Mouse (Mus musculus): ENCODE data around the gene Adprhl1. TPM values are rescaled to one million over a fixed set of nuclear protein-coding genes. Genes with fewer than 3 reads are reported as not detected.

The Adprhl1 gene
- polyA plus RNA-seq, 1 experiment from 2014 or later = 0.04 TPM

DNA sequence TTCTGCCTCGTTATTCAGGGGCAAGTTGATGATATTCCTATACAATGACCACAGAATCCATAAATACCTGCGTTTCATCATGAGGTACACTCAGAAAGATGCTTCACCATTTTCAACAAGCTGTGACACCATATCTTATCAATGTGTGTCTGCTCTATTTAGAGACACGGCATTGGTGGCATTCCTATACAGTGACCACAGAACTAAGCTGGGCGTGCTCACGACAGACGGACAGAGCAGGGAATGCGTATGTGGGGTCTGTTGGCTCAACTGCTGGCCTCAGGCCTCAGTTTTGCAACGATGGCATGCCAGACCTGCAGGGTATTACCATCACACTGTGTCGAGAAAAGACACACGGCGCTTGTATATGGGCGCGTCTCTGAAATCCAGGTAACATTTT, 1.1 kb downstream of the Adprhl1 start:
- no peaks in the 10 kb centered on the region for H3K79me2 ChIP-seq (ENCODE audit: inconsistent target)
- H3K4me3 ChIP-seq (ENCODE audit: inconsistent target) = no peak overlapping the region
- peaks cover 20% of the 10 kb centered on the region; the same call in 1 of the 2 replicates for H3K36me3 ChIP-seq (ENCODE audit: inconsistent target)
- H3K27ac ChIP-seq = no peak overlapping the region
- WGBS (ENCODE audit: missing documents) = 91% methylated on average over 13 of the region's 13 CpGs

DNA sequence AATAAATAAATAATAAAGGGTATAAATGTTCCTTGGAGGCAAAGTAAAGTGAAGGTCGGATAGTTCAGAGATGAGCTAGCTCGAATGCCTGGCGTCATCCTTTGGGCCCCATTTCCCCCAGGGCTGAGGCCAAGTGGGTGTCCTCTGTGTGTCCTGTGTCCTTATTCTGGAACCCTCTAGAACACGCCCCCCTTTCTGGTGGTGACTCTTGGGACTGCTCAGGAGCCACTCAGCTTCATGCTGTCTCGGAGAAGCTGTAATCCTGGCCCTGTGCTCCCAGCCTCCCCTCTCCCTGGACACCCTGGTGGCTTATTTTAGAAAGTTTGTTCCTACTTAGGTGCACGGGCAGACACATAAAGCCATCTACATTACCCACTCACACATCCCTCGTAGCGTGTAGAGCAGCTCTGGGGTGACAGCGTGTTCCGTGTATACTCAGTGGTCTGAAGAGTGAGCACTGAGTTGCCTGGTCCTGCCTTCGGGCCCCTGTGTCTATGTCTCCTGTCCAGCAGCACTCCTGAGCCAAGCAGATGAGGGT, 9.6 kb downstream of the Adprhl1 start:
- H3K79me2 ChIP-seq (ENCODE audit: inconsistent target) = no peaks in the 10 kb centered on the region
- H3K27ac ChIP-seq = no peak overlapping the region
- no peak overlapping the region for H3K4me3 ChIP-seq (ENCODE audit: inconsistent target)
- H3K36me3 ChIP-seq (ENCODE audit: inconsistent target) = no peaks in the 10 kb centered on the region
- 91% methylated on average over 11 of the region's 11 CpGs for WGBS (ENCODE audit: missing documents)

DNA sequence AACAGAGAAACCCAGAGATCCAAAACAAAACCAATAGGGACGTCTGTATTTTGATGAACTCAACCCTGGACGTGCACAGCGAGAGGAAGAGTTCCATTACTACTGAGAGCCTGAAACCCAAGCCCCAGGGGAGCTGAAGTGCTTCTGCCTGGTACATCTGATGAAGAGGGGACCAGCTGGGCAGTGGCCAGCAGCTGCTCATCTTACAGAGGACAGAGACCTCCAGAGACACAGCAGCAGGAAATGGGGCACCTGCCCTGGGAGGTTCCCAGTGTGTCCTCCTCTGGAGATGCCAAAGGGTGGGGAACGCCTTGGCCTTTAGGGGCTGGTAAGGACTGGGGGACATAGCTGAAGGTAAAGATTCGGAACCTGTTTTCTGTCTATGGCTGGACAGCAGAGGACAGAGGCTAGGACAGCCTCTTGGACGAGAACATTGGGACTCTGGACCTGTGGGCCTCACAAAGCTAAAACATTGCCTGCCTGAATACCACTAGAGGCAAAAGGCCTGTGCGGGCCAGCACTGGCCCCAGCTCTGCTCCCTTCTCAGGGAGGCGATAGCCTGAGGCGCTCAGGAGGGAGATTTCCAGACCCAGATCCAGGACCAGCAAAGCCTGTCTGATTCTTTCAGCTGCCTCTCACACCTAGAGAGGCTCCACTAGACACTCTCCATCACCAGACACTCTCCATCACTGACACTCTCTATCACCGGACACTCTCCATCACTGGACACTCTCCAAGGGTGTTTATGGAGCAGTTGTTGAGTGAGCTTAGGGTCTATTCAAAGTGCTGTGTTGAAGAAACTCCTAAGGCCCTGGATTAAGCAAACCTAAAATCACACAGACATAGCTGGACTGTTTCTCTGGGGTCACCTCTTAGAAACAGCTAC, 10.7 kb downstream of the Adprhl1 start:
- Histone ChIP-seq H3K36me3 (ENCODE audit: inconsistent target) (no peaks in the 10 kb centered on the region), H3K27ac (no peak overlapping the region), H3K4me3 (ENCODE audit: inconsistent target) (no peak overlapping the region), H3K79me2 (ENCODE audit: inconsistent target) (no peaks in the 10 kb centered on the region)
- WGBS (ENCODE audit: missing documents) = 92% methylated on average over 9 of the region's 10 CpGs

GRCm38 (mm10) chr8:13240691-13241090, 13.3 kb downstream of the Adprhl1 start:
- no peak overlapping the region for H3K4me3 ChIP-seq (ENCODE audit: inconsistent target)
- H3K27ac ChIP-seq = no peak overlapping the region
- WGBS (ENCODE audit: missing documents) = 88% methylated on average over 7 of the region's 7 CpGs
- H3K36me3 ChIP-seq (ENCODE audit: inconsistent target) = no peaks in the 10 kb centered on the region
- H3K79me2 ChIP-seq (ENCODE audit: inconsistent target) = no peaks in the 10 kb centered on the region

- 9% methylated on average over 9 of the region's 9 CpGs for WGBS (ENCODE audit: missing documents)
- Histone ChIP-seq H3K36me3 (ENCODE audit: inconsistent target) (no peaks in the 10 kb centered on the region), H3K79me2 (ENCODE audit: inconsistent target) (no peaks in the 10 kb centered on the region), H3K27ac (no peak overlapping the region), H3K4me3 (ENCODE audit: inconsistent target) (no peak overlapping the region)
Observed at GRCm38 (mm10) chr8:13240055-13240454, 13.9 kb downstream of the Adprhl1 start.

GRCm38 (mm10) chr8:13234803-13235202, 19.2 kb downstream of the Adprhl1 start:
- 87% methylated on average over 13 of the region's 13 CpGs for WGBS (ENCODE audit: missing documents)
- Histone ChIP-seq H3K27ac (no peak overlapping the region), H3K79me2 (ENCODE audit: inconsistent target) (no peaks in the 10 kb centered on the region), H3K4me3 (ENCODE audit: inconsistent target) (no peak overlapping the region), H3K36me3 (ENCODE audit: inconsistent target) (no peaks in the 10 kb centered on the region)

- H3K27ac ChIP-seq = no peak overlapping the region
- H3K36me3 ChIP-seq (ENCODE audit: inconsistent target) = no peaks in the 10 kb centered on the region
- 97% methylated on average over 4 of the region's 4 CpGs for WGBS (ENCODE audit: missing documents)
- no peak overlapping the region for H3K4me3 ChIP-seq (ENCODE audit: inconsistent target)
- H3K79me2 ChIP-seq (ENCODE audit: inconsistent target) = no peaks in the 10 kb centered on the region
Observed at GRCm38 (mm10) chr8:13230471-13230870, 23.5 kb downstream of the Adprhl1 start.

DNA sequence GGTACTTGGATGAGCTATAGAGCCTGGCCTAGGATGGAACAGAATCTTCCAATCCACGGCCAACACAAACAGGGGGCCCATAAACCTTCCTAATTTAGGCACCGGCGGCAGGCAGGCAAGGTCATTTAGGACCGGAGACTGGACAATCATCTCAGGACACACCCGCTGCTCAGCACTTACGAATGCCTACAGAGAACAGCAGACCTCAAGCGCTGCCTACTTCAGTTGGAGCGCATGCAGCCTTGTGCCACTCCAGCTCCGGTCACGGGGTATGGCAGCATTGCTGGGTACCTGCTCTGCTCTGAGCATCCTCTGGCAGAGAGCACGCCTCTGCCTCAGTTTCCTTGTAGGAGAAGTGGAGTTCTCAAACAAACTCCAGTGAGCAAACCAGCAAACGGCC, 24.2 kb downstream of the Adprhl1 start:
- Histone ChIP-seq H3K36me3 (ENCODE audit: inconsistent target) (no peaks in the 10 kb centered on the region), H3K27ac (no peak overlapping the region), H3K4me3 (ENCODE audit: inconsistent target) (no peak overlapping the region), H3K79me2 (ENCODE audit: inconsistent target) (no peaks in the 10 kb centered on the region)
- 87% methylated on average over 12 of the region's 12 CpGs for WGBS (ENCODE audit: missing documents)

GRCm38 (mm10) chr8:13228923-13229610, 24.9 kb downstream of the Adprhl1 start:
- Histone ChIP-seq H3K4me3 (ENCODE audit: inconsistent target) (no peak overlapping the region), H3K36me3 (ENCODE audit: inconsistent target) (no peaks in the 10 kb centered on the region), H3K79me2 (ENCODE audit: inconsistent target) (no peaks in the 10 kb centered on the region), H3K27ac (no peak overlapping the region)
- 81% methylated on average over 9 of the region's 9 CpGs for WGBS (ENCODE audit: missing documents)

DNA sequence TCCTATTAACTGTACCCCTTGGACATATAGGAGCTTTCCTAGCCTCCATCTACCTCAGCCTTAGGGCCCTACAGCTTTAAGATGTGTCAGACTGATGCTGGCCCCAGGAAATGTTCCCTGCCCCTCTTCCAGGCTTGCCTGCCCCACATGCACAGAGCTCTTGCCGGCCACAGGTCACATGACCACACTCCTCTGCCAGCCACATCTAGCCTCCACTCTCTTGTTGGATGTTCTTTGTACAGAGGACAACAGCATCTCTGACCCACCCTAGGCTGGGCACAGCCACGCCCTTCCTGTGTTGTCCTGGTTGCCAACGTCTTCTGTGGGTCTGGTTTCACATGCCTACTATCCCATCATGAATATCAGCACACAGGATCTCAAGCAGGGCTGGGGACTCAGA, 26.8 kb downstream of the Adprhl1 start:
- H3K36me3 ChIP-seq (ENCODE audit: inconsistent target) = no peaks in the 10 kb centered on the region
- WGBS (ENCODE audit: missing documents) = 45% methylated on average over 3 of the region's 3 CpGs

GRCm38 (mm10) chr8:13226288-13226687, 27.7 kb downstream of the Adprhl1 start:
- H3K36me3 ChIP-seq (ENCODE audit: inconsistent target) = no peaks in the 10 kb centered on the region
- 90% methylated on average over 6 of the region's 6 CpGs for WGBS (ENCODE audit: missing documents)
- H3K27ac ChIP-seq = no peak overlapping the region
- H3K79me2 ChIP-seq (ENCODE audit: inconsistent target) = no peaks in the 10 kb centered on the region
- H3K4me3 ChIP-seq (ENCODE audit: inconsistent target) = no peak overlapping the region

More for the DNA sequence above, 26.8 kb downstream of the Adprhl1 start:
- no peak overlapping the region for H3K27ac ChIP-seq
- H3K4me3 ChIP-seq (ENCODE audit: inconsistent target) = no peak overlapping the region
- no peaks in the 10 kb centered on the region for H3K79me2 ChIP-seq (ENCODE audit: inconsistent target)

DNA sequence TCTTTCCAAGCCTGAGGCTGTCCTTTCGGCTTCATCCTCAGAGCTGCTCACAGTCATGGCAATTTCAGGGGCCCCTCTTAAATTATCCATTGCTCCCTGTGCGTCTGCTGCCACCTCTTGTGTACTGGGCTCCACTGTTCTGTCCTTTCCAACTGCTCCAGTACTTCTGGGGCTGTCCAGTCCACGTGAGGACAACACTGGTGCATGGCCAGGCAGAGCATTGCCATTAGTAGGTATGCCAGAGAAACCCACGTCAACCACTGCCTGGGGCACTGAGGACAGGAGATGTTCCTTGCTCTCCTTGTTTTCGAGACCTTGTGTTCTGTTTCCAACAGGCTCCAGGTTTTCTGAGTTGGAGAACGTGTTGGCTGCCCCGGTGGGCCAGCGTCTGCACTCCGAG, 29.5 kb downstream of the Adprhl1 start:
- Histone ChIP-seq H3K79me2 (ENCODE audit: inconsistent target) (no peaks in the 10 kb centered on the region), H3K36me3 (ENCODE audit: inconsistent target) (no peaks in the 10 kb centered on the region), H3K4me3 (ENCODE audit: inconsistent target) (no peak overlapping the region), H3K27ac (no peak overlapping the region)
- WGBS (ENCODE audit: missing documents) = 87% methylated on average over 9 of the region's 9 CpGs

DNA sequence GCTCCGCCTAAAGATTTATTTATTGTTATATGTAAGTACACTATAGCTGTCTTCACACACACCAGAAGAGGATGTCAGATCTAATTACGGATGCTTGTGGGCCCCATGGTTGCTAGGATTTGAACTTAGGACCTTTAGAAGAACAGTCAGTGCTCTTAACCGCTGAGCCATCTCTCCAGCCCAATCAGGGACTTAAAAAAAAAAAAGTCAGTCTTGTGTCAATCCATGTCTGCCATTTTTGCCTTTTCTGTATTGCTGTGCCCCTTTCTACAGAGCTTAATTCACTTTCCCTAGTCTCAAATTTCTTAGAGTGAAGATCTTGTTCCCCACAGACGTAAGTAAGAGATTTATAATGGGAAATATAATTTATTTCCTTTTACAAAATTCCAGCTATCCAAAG, 35.5 kb downstream of the Adprhl1 start:
- no peaks in the 10 kb centered on the region for H3K79me2 ChIP-seq (ENCODE audit: inconsistent target)
- 78% methylated on average over 4 of the region's 4 CpGs for WGBS (ENCODE audit: missing documents)

DNA sequence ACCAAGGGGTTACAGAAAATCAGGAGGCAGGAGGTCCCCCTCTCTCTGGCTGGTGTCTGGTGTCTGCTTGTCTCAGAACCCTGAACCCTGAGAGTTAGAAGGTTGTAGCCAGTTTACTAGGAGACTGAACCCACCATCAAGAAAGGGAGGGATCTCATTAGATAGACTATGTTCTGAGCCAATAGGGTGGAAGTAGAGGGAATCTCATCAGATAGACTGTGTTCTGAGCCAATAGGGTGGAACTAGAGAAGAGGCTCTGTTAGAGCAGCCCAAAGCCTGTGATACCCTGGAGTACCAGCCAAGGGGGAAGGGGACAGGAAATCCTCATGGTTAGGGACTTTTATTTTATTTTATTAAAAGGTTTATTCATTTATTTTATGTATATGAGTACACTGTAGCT, 36.0 kb downstream of the Adprhl1 start:
- H3K36me3 ChIP-seq (ENCODE audit: inconsistent target) = no peaks in the 10 kb centered on the region
- no peak overlapping the region for H3K4me3 ChIP-seq (ENCODE audit: inconsistent target)
- H3K27ac ChIP-seq = no peak overlapping the region
- no peaks in the 10 kb centered on the region for H3K79me2 ChIP-seq (ENCODE audit: inconsistent target)

More for the DNA sequence above, 35.5 kb downstream of the Adprhl1 start:
- no peaks in the 10 kb centered on the region for H3K36me3 ChIP-seq (ENCODE audit: inconsistent target)
- H3K27ac ChIP-seq = no peak overlapping the region
- no peak overlapping the region for H3K4me3 ChIP-seq (ENCODE audit: inconsistent target)

- H3K36me3 ChIP-seq (ENCODE audit: inconsistent target) = no peaks in the 10 kb centered on the region
- no peaks in the 10 kb centered on the region for H3K79me2 ChIP-seq (ENCODE audit: inconsistent target)
- no peak overlapping the region for H3K27ac ChIP-seq
- no peak overlapping the region for H3K4me3 ChIP-seq (ENCODE audit: inconsistent target)
- 97% methylated on average over 5 of the region's 5 CpGs for WGBS (ENCODE audit: missing documents)
Observed at GRCm38 (mm10) chr8:13217093-13217492, 36.9 kb downstream of the Adprhl1 start.
